Mouse (Mus musculus) C2C12 (cell line): ENCODE results near the gene Syt14.

Source experiments
- CEBPB ChIP-seq: IDR thresholded peaks from one replicate; pipeline ENCODE4 v1.6.1; 2011; ENCODE audit warnings: low read depth, mild to moderate bottlenecking, control low read depth, moderate library complexity
- CTCF ChIP-seq: IDR thresholded peaks from one replicate; pipeline ENCODE4 v1.5.1; 2011; ENCODE audit not compliant: control insufficient read depth, insufficient read depth, insufficient read length
- FOSL1 ChIP-seq: IDR thresholded peaks from one replicate; pipeline ENCODE4 v1.8.0; 2011; ENCODE audit warnings: mild to moderate bottlenecking, low read length; ENCODE audit not compliant: poor library complexity, insufficient read depth, severe bottlenecking
- MAX ChIP-seq: IDR thresholded peaks from one replicate; pipeline ENCODE4 v1.6.1; 2011; ENCODE audit warnings: mild to moderate bottlenecking, control low read depth
- MYOG ChIP-seq: IDR thresholded peaks from one replicate; pipeline ENCODE4 v1.6.1; 2011; ENCODE audit not compliant: control insufficient read depth, insufficient read length; ENCODE audit errors: extremely low read depth
- USF1 ChIP-seq: IDR thresholded peaks from one replicate; pipeline ENCODE4 v1.6.1; 2011; ENCODE audit warnings: low read depth, mild to moderate bottlenecking, control low read depth, moderate library complexity

GRCm38 (mm10) chr1:192856411-192856810 lies 179.2 kb downstream of the Syt14 start:
- TF ChIP-seq CTCF (no peak), MYOG (no peak), MAX (no peak), CEBPB (no peak), USF1 (no peak), FOSL1 (no peak)
